In the genomic region with DNA sequence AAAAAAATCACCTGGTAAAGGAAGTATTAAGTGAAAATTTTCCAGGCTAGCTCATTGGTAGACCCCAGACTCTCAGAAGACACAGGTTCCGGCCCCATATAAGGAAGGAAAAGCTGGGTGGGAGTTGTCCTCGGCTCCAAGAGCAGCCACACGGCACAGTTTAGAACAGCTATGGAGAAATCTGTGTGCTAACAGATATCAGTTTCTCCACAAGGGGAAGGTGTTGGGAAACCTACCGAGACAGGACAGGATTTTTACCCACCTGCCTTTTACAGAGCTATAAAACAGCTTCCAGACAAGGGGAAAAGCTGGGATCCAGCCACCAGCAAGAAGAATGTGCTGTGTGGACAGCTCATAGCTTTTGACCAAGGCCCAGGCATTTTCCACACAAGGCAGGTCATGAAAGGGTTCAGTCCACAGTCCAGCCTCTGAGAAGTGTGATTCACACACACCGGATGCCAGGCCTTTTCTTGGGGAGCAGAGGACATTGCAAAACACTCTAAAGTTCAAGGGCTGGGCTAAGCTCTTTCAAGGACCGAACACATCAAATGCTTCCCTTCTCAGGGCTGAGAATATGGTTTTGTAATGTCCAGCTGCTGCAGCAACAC, we compare ENCODE assay signal across 8 mouse cellular contexts. TPM values are rescaled to one million over a fixed set of nuclear protein-coding genes. Genes with fewer than 3 reads are reported as not detected.
DNase-seq lines count a peak whose midpoint lies in the region; ATAC-seq and TF ChIP-seq lines count a peak whose summit lies in the region.
"Had no signal": no experiment of that assay in that cellular context is flagged by ENCODE, and none has a peak within 500 bp of the region (broad histone marks: within the 10 kb centered on the region; RNA-seq: fewer than 3 reads in every experiment).

No protein-coding gene starts in this region.

- H3K9me3 ChIP-seq in intestine, postnatal 0 days (ENCODE audit: control insufficient read depth): no peaks in the 10 kb centered on the region

- peak; percentile 74 for ATAC-seq in intestine, postnatal 0 days

- peak overlapping the region; percentile 23; the same call in 1 of the 2 replicates for H3K9ac ChIP-seq in intestine, postnatal 0 days (ENCODE audit: low read depth, low read length)

- peaks cover 19% of the 10 kb centered on the region; the same call in 1 of the 2 replicates for H3K36me3 ChIP-seq in intestine, postnatal 0 days (ENCODE audit: control insufficient read depth, insufficient read depth)

- peak; percentile 71 for DNase-seq in ES-CJ7 (ENCODE audit: low read depth, low spot score)
- peak; percentile 93 for DNase-seq in adrenal gland, adult 2 months
- peak; percentile 86 for DNase-seq in lung, postnatal 25 days (ENCODE audit: low spot score)
- DNase-seq in left cerebral cortex, adult 8-10 months (ENCODE audit: low spot score in 2 of 2): no peak
- DNase-seq in spleen, adult 18-20 months: no peak
- no peak for DNase-seq in thymus, postnatal 14 days
- DNase-seq: cerebellum, postnatal 10 days had no signal

- peak overlapping the region; percentile 90 for H3K27ac ChIP-seq in intestine, postnatal 0 days (ENCODE audit: low read depth, low read length)

- H3K4me2 ChIP-seq in intestine, postnatal 0 days (replicated peaks; ENCODE audit: low read depth): peak overlapping the region; percentile 40

- H3K4me1 ChIP-seq in intestine, postnatal 0 days (replicated peaks; ENCODE audit: control insufficient read depth, insufficient read depth, low read length): peaks cover 9% of the 10 kb centered on the region

- H3K27me3 ChIP-seq in intestine, postnatal 0 days (replicated peaks; ENCODE audit: control insufficient read depth, insufficient read depth, low read length): no peaks in the 10 kb centered on the region

- 19% methylated on average over 6 of the region's 6 CpGs for WGBS in intestine, postnatal 0 days

- H3K4me3 ChIP-seq in intestine, postnatal 0 days (ENCODE audit: low read depth, low read length): no peak overlapping the region

- peak; percentile 51 for TF ChIP-seq CTCF in intestine, postnatal 0 days (IDR thresholded peaks at IDR 0.05; ENCODE audit: low read depth)

RNA-seq across cellular contexts. Expression of gene Fblim1, which starts 32.4 kb away (rescaled TPM):
- total RNA-seq in adrenal gland, adult 2 months (2021): 10 to 100 TPM in 1 of 2 experiments, 1 to 10 TPM in 1; 9.0 to 23.0 TPM
- polyA plus RNA-seq in adrenal gland, adult 2 months (2012; rRNA removed): 10.4 and 12.8 TPM in 2 replicates
- polyA plus RNA-seq in intestine, postnatal 0 days (2015; fragmentation: Nextera tagmentation; extraction: Ambion mirVana): 52.8 and 59.2 TPM in 2 replicates
- 1 to 10 TPM; 1.3 to 3.0 (median 2.1) TPM for total RNA-seq in left cerebral cortex, adult 8-10 months (2022)

RNA-seq across cellular contexts. Expression of gene Spen, which starts 35.1 kb away (rescaled TPM):
- total RNA-seq in adrenal gland, adult 2 months (2021): 10 to 100 TPM; 37.8 to 55.3 TPM
- polyA plus RNA-seq in adrenal gland, adult 2 months (2012; rRNA removed): 63.9 and 76.4 TPM in 2 replicates
- polyA plus RNA-seq in intestine, postnatal 0 days (2015; fragmentation: Nextera tagmentation; extraction: Ambion mirVana): 3.2 and 4.0 TPM in 2 replicates
- 10 to 100 TPM; 57.2 to 66.6 (median 62.1) TPM for total RNA-seq in left cerebral cortex, adult 8-10 months (2022)

RNA-seq across cellular contexts. Expression of gene Tmem82, which starts 45.0 kb away (rescaled TPM):
- 1 to 10 TPM in 1 of 2 experiments, under 1 TPM in 1; 0.93 to 1.6 TPM for total RNA-seq in adrenal gland, adult 2 months (2021)
- 2.8 TPM in 2 replicates for polyA plus RNA-seq in adrenal gland, adult 2 months (2012; rRNA removed)
- 42.0 and 45.7 TPM in 2 replicates for polyA plus RNA-seq in intestine, postnatal 0 days (2015; fragmentation: Nextera tagmentation; extraction: Ambion mirVana)
- 1 to 10 TPM in 1 of 4 experiments, under 1 TPM in 3; 0.43 to 1.1 (median 0.51) TPM for total RNA-seq in left cerebral cortex, adult 8-10 months (2022)

RNA-seq across cellular contexts. Expression of gene Slc25a34, which starts 50.2 kb away (rescaled TPM):
- 10 to 100 TPM in 1 of 2 experiments, 1 to 10 TPM in 1; 9.2 to 14.2 TPM for total RNA-seq in adrenal gland, adult 2 months (2021)
- 4.3 and 5.7 TPM in 2 replicates for polyA plus RNA-seq in adrenal gland, adult 2 months (2012; rRNA removed)
- polyA plus RNA-seq in intestine, postnatal 0 days (2015; fragmentation: Nextera tagmentation; extraction: Ambion mirVana): 23.8 and 25.7 TPM in 2 replicates
- total RNA-seq in left cerebral cortex, adult 8-10 months (2022): 1 to 10 TPM; 3.7 to 4.8 (median 4.2) TPM

Comparison
In these comparisons a context has a peak if more than half of its experiments do, and no peak if none do; other contexts are left out.
1. DNase-seq: peak in ES-CJ7 (single experiment), adrenal gland, adult 2 months (single experiment) and lung, postnatal 25 days (single experiment); none in left cerebral cortex, adult 8-10 months (0 of 2), spleen, adult 18-20 months (0 of 2) and thymus, postnatal 14 days (single experiment).